Mouse (Mus musculus) kidney, adult 18-20 months (tissue): ENCODE data around the gene Gm17428.
"Not testable (repeated sequence)": the region's sequence is repeated elsewhere in the genome, so short reads cannot be mapped to it uniquely, and the experiment has no call there.

Source experiments
- DNase-seq: peaks from one replicate; pipeline ENCODE4 v3.0.0; 2021

Gm17428 gene

GRCm38 (mm10) chr14:54953664-54954206, 23.0 kb upstream of the Gm17428 start:
- DNase-seq, result no peak

- no peak for DNase-seq
These were observed 22.3 kb upstream of the Gm17428 start for GRCm38 (mm10) chr14:54954474-54954873.

- DNase-seq, result no peak
These were observed 21.3 kb upstream of the Gm17428 start for GRCm38 (mm10) chr14:54955481-54955880.

GRCm38 (mm10) chr14:54956533-54956932, 20.2 kb upstream of the Gm17428 start:
- DNase-seq, result no peak

GRCm38 (mm10) chr14:54958503-54958902, 18.2 kb upstream of the Gm17428 start:
- DNase-seq, result no peak

GRCm38 (mm10) chr14:54959197-54959596, 17.5 kb upstream of the Gm17428 start:
- no peak for DNase-seq

GRCm38 (mm10) chr14:54959853-54960613, 16.7 kb upstream of the Gm17428 start:
- not testable (repeated sequence) for DNase-seq

GRCm38 (mm10) chr14:54960769-54961168, 16.0 kb upstream of the Gm17428 start:
- DNase-seq, result no peak

GRCm38 (mm10) chr14:54961487-54961886, 15.2 kb upstream of the Gm17428 start:
- no peak for DNase-seq

- DNase-seq, result no peak
These were observed 14.0 kb upstream of the Gm17428 start for GRCm38 (mm10) chr14:54962714-54963113.

GRCm38 (mm10) chr14:54963727-54964126, 13.0 kb upstream of the Gm17428 start:
- no peak for DNase-seq

GRCm38 (mm10) chr14:54965044-54965443, 11.7 kb upstream of the Gm17428 start:
- DNase-seq, result no peak

GRCm38 (mm10) chr14:54965631-54966030, 11.1 kb upstream of the Gm17428 start:
- no peak for DNase-seq

GRCm38 (mm10) chr14:54966320-54966977, 10.3 kb upstream of the Gm17428 start, which contains the start of gene Myh6:
Gene Myh6, minus strand, starts transcription at chr14:54966927.
- no peak for DNase-seq

- no peak for DNase-seq
These were observed 8.9 kb upstream of the Gm17428 start for GRCm38 (mm10) chr14:54967874-54968273.

GRCm38 (mm10) chr14:54968344-54968743, 8.4 kb upstream of the Gm17428 start:
- DNase-seq, result no peak

GRCm38 (mm10) chr14:54972786-54973185, 3.9 kb upstream of the Gm17428 start:
- not testable (repeated sequence) for DNase-seq

- no peak for DNase-seq
These were observed 2.5 kb upstream of the Gm17428 start for GRCm38 (mm10) chr14:54974068-54974791.

GRCm38 (mm10) chr14:54978664-54979063, 1.9 kb downstream of the Gm17428 start:
- DNase-seq, result no peak

GRCm38 (mm10) chr14:54981934-54982333, 5.2 kb downstream of the Gm17428 start:
- DNase-seq, result no peak

- not testable (repeated sequence) for DNase-seq
These were observed 11.7 kb downstream of the Gm17428 start for GRCm38 (mm10) chr14:54988350-54988874.

GRCm38 (mm10) chr14:54988882-54989281, 12.1 kb downstream of the Gm17428 start:
- no peak for DNase-seq

GRCm38 (mm10) chr14:54989886-54990441, 13.2 kb downstream of the Gm17428 start:
- no peak for DNase-seq
